Mouse (Mus musculus) C2C12 (cell line): Measurements from ENCODE around the gene Iqsec2.

Experiments used
- CEBPB ChIP-seq: IDR thresholded peaks from one replicate; pipeline ENCODE4 v1.6.1; 2011; ENCODE audit warnings: low read depth, mild to moderate bottlenecking, control low read depth, moderate library complexity
- CTCF ChIP-seq: IDR thresholded peaks from one replicate; pipeline ENCODE4 v1.5.1; 2011; ENCODE audit not compliant: control insufficient read depth, insufficient read depth, insufficient read length
- FOSL1 ChIP-seq: IDR thresholded peaks from one replicate; pipeline ENCODE4 v1.8.0; 2011; ENCODE audit warnings: mild to moderate bottlenecking, low read length; ENCODE audit not compliant: poor library complexity, insufficient read depth, severe bottlenecking
- MAX ChIP-seq: IDR thresholded peaks from one replicate; pipeline ENCODE4 v1.6.1; 2011; ENCODE audit warnings: mild to moderate bottlenecking, control low read depth
- MYOD1 ChIP-seq: IDR thresholded peaks from one replicate; pipeline ENCODE4 v1.6.1; 2011; ENCODE audit warnings: low read depth; ENCODE audit not compliant: control insufficient read depth, insufficient read length
- MYOG ChIP-seq: IDR thresholded peaks from one replicate; pipeline ENCODE4 v1.6.1; 2011; ENCODE audit not compliant: control insufficient read depth, insufficient read length; ENCODE audit errors: extremely low read depth
- USF1 ChIP-seq: IDR thresholded peaks from one replicate; pipeline ENCODE4 v1.6.1; 2011; ENCODE audit warnings: low read depth, mild to moderate bottlenecking, control low read depth, moderate library complexity

DNA sequence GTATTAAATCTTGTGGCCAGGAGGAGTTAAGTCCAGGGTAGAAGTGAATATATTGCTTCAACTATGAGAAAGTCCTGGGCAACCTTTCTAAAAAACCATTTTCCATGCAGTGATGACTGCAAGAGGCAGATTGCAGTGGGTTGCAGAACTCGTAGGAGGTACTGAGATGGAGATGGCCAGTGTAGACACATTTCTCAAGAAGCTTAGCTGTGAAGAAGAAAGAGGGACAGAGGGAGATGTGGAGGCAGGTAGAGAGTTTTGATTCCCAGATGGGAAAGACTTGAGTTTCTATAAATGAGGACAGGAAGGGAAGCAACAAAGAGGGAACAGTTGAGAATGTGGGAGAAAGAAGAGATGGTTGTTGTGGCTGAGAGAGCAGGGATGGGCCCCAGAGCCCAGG lies 47.2 kb downstream of the Iqsec2 start:
- TF ChIP-seq CTCF = no peak
- TF ChIP-seq MAX = no peak
- TF ChIP-seq MYOG = no peak
- no peak for TF ChIP-seq MYOD1
- no peak for TF ChIP-seq USF1
- no peak for TF ChIP-seq FOSL1
- TF ChIP-seq CEBPB = no peak
